Mouse (Mus musculus): ENCODE measurements at regions not wholly inside any gene's neighbourhood (a gene's known extent, or its start where the extent isn't known, plus 50 kb on each side); places are given as distances from the start of the nearest gene placed in this dataset.

- Histone ChIP-seq H3K36me3 (ENCODE audit: control insufficient read depth in 1 of 2, insufficient read depth in 2 of 2, low read length in 2 of 2) (no peaks in the 10 kb centered on the region), H3K9ac (ENCODE audit: control insufficient read depth, low read depth, low read length, poor library complexity, severe bottlenecking) (no peak overlapping the region), H3K9me3 (replicated peaks; ENCODE audit: insufficient read depth, low read length) (no peaks in the 10 kb centered on the region), H3K79me2 (ENCODE audit: control insufficient read depth, insufficient read depth, low read length, poor library complexity) (no peaks in the 10 kb centered on the region), H3K27ac (ENCODE audit: control insufficient read depth, low read depth, low read length) (no peak overlapping the region), H3K4me1 (ENCODE audit: control insufficient read depth in 1 of 2, insufficient read depth in 2 of 2, low read length in 2 of 2) (no peaks in the 10 kb centered on the region), H3K27me3 (ENCODE audit: control insufficient read depth in 1 of 2, insufficient read depth in 2 of 2, low read length in 2 of 2) (no peaks in the 10 kb centered on the region), H3K4me3 (ENCODE audit: control insufficient read depth in 1 of 2, insufficient read depth in 1 of 2, low read depth in 2 of 2, low read length in 2 of 2) (no peak overlapping the region)
- no peak for TF ChIP-seq NRF1 (IDR thresholded peaks at IDR 0.05; ENCODE audit: insufficient read depth, low read depth, low read length, poor library complexity, severe bottlenecking)
- no peak for TF ChIP-seq POLR2AphosphoS5 (IDR thresholded peaks at IDR 0.05; ENCODE audit: borderline replicate concordance, low read depth, low read length)
- TF ChIP-seq CTCF (IDR thresholded peaks at IDR 0.05 in 2 of 3, conservative IDR thresholded peaks at IDR 0.05 in 1 of 3; ENCODE audit: control insufficient read depth in 1 of 3, insufficient read depth in 1 of 3, low read depth in 2 of 3, low read length in 3 of 3, poor library complexity in 1 of 3, severe bottlenecking in 1 of 3): no peak
- TF ChIP-seq GABPA (IDR thresholded peaks at IDR 0.05; ENCODE audit: low read depth, low read length): no peak
- no peak for TF ChIP-seq MAZ (IDR thresholded peaks at IDR 0.05; ENCODE audit: low read depth, low read length)
- TF ChIP-seq EP300 (IDR thresholded peaks at IDR 0.05; ENCODE audit: low read depth in 1 of 2, low read length in 2 of 2): no peak
- TF ChIP-seq BHLHE40 (IDR thresholded peaks at IDR 0.05; ENCODE audit: borderline replicate concordance, low read depth, low read length): no peak
- no peak for TF ChIP-seq POLR2A (IDR thresholded peaks at IDR 0.05; ENCODE audit: control insufficient read depth in 1 of 2, insufficient read depth in 1 of 2, low read depth in 1 of 2, low read length in 2 of 2, poor library complexity in 1 of 2)
- no peak for TF ChIP-seq MAX (IDR thresholded peaks at IDR 0.05; ENCODE audit: low read length)
- no peak for TF ChIP-seq POLR2AphosphoS2 (IDR thresholded peaks at IDR 0.05; ENCODE audit: low read length)
- TF ChIP-seq JUND (IDR thresholded peaks at IDR 0.05; ENCODE audit: low read depth, low read length): no peak
- TF ChIP-seq GATA1 (IDR thresholded peaks at IDR 0.05; ENCODE audit: low read depth, low read length): no peak
- TF ChIP-seq RAD21 (IDR thresholded peaks at IDR 0.05; ENCODE audit: low read depth, low read length): no peak
- TF ChIP-seq ZC3H11A (IDR thresholded peaks at IDR 0.05; ENCODE audit: low read depth, low read length): no peak
- no peak for TF ChIP-seq TBP (IDR thresholded peaks at IDR 0.05; ENCODE audit: low read depth, low read length)
- no peak for TF ChIP-seq HCFC1 (IDR thresholded peaks at IDR 0.05; ENCODE audit: low read depth, low read length)
- TF ChIP-seq TCF12 (IDR thresholded peaks at IDR 0.05; ENCODE audit: low read depth, low read length): no peak
- no peak for TF ChIP-seq MYC (IDR thresholded peaks at IDR 0.05; ENCODE audit: low read depth, low read length)
- no peak for TF ChIP-seq MEF2A (IDR thresholded peaks at IDR 0.05; ENCODE audit: extremely low read depth, insufficient replicate concordance, low read depth, low read length, poor library complexity, severe bottlenecking)
- DNase-seq (ENCODE audit: low read depth, low spot score): no peak
Observed at GRCm38 (mm10) chr6:39257667-39258395, 51.2 kb upstream of the Kdm7a start.

GRCm38 (mm10) chr6:39257111-39257571 is 50.6 kb upstream of the Kdm7a start:
- Histone ChIP-seq H3K9ac (ENCODE audit: control insufficient read depth, low read depth, low read length, poor library complexity, severe bottlenecking) (no peak overlapping the region), H3K9me3 (replicated peaks; ENCODE audit: insufficient read depth, low read length) (no peaks in the 10 kb centered on the region), H3K4me3 (ENCODE audit: control insufficient read depth in 1 of 2, insufficient read depth in 1 of 2, low read depth in 2 of 2, low read length in 2 of 2) (no peak overlapping the region), H3K27me3 (ENCODE audit: control insufficient read depth in 1 of 2, insufficient read depth in 2 of 2, low read length in 2 of 2) (no peaks in the 10 kb centered on the region), H3K36me3 (ENCODE audit: control insufficient read depth in 1 of 2, insufficient read depth in 2 of 2, low read length in 2 of 2) (no peaks in the 10 kb centered on the region), H3K4me1 (ENCODE audit: control insufficient read depth in 1 of 2, insufficient read depth in 2 of 2, low read length in 2 of 2) (no peaks in the 10 kb centered on the region), H3K79me2 (ENCODE audit: control insufficient read depth, insufficient read depth, low read length, poor library complexity) (no peaks in the 10 kb centered on the region), H3K27ac (ENCODE audit: control insufficient read depth, low read depth, low read length) (no peak overlapping the region)
- no peak for DNase-seq (ENCODE audit: low read depth, low spot score)
- TF ChIP-seq HCFC1 (IDR thresholded peaks at IDR 0.05; ENCODE audit: low read depth, low read length) (no peak), BHLHE40 (IDR thresholded peaks at IDR 0.05; ENCODE audit: borderline replicate concordance, low read depth, low read length) (no peak), ZC3H11A (IDR thresholded peaks at IDR 0.05; ENCODE audit: low read depth, low read length) (no peak), CHD2 (IDR thresholded peaks at IDR 0.05; ENCODE audit: low read length) (no peak), POLR2A (IDR thresholded peaks at IDR 0.05; ENCODE audit: control insufficient read depth in 1 of 2, insufficient read depth in 1 of 2, low read depth in 1 of 2, low read length in 2 of 2, poor library complexity in 1 of 2) (no peak), MAFK (IDR thresholded peaks at IDR 0.05; ENCODE audit: borderline replicate concordance, low read depth, low read length) (no peak), RAD21 (IDR thresholded peaks at IDR 0.05; ENCODE audit: low read depth, low read length) (no peak)

All from MEL (cell line).